Mouse (Mus musculus): ENCODE results near the gene Tubgcp6. TPM values are rescaled to one million over a fixed set of nuclear protein-coding genes. Genes with fewer than 3 reads are reported as not detected.

The Tubgcp6 gene
- polyA plus RNA-seq, 1 experiment from 2014 or later = 15.8 TPM

DNA sequence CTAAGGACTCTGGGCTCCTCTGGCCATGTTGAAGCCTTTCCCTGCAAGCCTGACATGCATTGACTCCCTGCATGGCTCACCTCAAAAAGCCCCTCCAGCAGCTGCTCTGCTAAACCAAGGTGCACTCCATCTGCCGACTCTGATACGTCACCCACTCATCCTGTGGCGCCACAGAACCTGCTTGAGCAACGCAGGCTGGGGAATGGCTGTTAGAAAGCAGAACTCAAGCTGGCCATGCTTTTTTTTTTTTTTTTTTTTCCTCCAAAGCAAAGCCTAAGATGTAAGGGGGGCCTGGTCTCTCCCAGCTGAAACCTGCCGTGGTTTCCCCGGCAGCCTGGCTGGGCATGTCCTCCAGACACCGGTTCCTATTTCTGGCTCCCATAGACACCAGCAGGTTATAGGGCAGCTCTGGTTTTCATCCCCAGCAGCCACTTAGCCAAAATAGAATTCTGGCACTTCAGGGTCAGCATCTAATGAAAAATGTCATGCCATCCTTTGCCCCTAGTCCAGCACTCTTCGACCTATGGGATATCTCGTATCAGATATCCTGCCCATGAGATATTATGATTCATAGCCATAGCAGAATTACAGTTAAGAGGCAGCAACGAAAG, 48.8 kb downstream of the Tubgcp6 start:
- 0 out of 2 replicates have a peak overlapping the region, but pooled peaks have one; percentile 93 for H3K27ac ChIP-seq (replicated peaks)

DNA sequence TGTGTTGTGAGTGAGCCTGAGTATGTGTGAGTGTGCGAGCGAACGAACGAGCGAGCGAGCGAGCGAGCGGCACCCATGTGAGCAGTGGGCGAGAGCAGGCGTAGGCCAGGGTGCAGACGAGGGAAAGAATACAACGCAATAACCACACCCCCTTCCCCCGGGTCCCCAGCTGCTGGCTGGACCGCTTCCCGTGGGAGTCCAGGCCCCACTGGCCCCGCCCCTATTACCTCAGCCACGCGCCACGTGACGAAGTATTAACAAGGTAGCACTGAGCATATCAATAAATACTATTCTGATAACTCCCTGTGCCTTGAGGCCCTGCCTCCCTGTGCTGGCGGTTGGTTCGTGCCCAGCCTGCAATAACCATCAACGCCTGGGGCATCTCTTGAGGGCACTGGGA, 52.3 kb downstream of the Tubgcp6 start:
- whole genome bisulfite sequencing = 71% methylated on average over 24 of the region's 24 CpGs
- H3K9me3 ChIP-seq = no peaks in the 10 kb centered on the region
- no peak overlapping the region for H3K4me3 ChIP-seq
- ATAC-seq (ENCODE audit: low read depth) = no peak
- peaks cover 22% of the 10 kb centered on the region for H3K4me1 ChIP-seq (replicated peaks)
- H3K27ac ChIP-seq (replicated peaks) = no peak overlapping the region
- H3K27me3 ChIP-seq = peaks cover 46% of the 10 kb centered on the region
- H3K9ac ChIP-seq = no peak overlapping the region
- H3K36me3 ChIP-seq = peaks cover 8% of the 10 kb centered on the region
- no peak overlapping the region for H3K4me2 ChIP-seq

More for the DNA sequence above, 48.8 kb downstream of the Tubgcp6 start:
- Histone ChIP-seq H3K27me3 (peaks cover 11% of the 10 kb centered on the region), H3K36me3 (no peaks in the 10 kb centered on the region; the same call in 1 of the 2 replicates), H3K4me1 (replicated peaks) (peaks cover 40% of the 10 kb centered on the region), H3K4me2 (no peak overlapping the region), H3K4me3 (no peak overlapping the region), H3K9ac (peak overlapping the region; percentile 97), H3K9me3 (no peaks in the 10 kb centered on the region)
- 84% methylated on average over 10 of the region's 10 CpGs for WGBS
- no peak for ATAC-seq (ENCODE audit: low read depth)

DNA sequence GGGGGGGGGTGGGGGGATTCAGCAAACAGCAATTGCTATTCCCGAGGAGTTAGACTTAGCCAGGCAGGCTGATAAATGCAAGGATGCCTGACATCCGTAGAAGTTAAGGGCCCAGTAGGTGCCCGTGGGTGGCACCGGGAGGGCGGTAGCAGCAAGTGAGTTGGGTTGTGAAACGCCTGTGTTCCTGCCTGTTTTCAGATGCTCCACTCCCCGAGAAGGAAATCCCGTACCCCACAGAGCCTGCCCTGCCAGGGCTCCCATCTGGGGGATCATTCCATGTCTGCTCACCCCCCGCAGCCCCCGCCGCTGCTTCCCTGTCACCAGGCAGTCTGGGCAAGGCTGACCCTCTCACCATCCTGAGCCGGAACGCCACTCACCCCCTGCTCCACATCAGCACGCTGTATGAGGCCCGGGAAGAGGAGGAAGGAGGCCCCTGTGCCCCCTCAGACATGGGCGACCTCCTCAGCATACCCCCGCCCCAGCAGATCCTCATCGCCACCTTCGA, 53.5 kb downstream of the Tubgcp6 start:
- H3K27me3 ChIP-seq = peaks cover 57% of the 10 kb centered on the region

DNA sequence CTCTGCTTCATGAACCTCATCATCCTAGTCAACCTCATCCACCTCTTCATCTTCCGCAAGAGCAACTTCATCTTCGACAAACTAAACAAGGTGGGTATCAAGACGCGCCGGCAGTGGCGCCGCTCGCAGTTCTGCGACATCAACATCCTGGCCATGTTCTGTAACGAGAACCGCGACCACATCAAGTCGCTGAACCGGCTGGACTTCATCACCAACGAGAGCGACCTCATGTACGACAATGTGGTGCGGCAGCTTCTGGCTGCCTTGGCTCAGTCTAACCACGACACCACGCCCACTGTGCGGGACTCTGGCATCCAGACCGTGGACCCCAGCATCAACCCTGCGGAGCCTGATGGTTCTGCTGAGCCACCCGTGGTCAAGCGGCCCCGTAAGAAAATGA, 54.7 kb downstream of the Tubgcp6 start:
- Histone ChIP-seq H3K36me3 (peaks cover 8% of the 10 kb centered on the region), H3K4me2 (no peak overlapping the region), H3K9me3 (no peaks in the 10 kb centered on the region), H3K27ac (replicated peaks) (no peak overlapping the region), H3K4me3 (no peak overlapping the region), H3K4me1 (replicated peaks) (0 out of 2 replicates have a peak, but pooled peaks cover 6% of the 10 kb centered on the region), H3K27me3 (peaks cover 62% of the 10 kb centered on the region), H3K9ac (no peak overlapping the region)
- no peak for ATAC-seq (ENCODE audit: low read depth)
- WGBS = 37% methylated on average over 26 of the region's 26 CpGs

More for the DNA sequence above, 53.5 kb downstream of the Tubgcp6 start:
- ATAC-seq (ENCODE audit: low read depth) = no peak
- peaks cover 8% of the 10 kb centered on the region for H3K36me3 ChIP-seq
- H3K9me3 ChIP-seq = no peaks in the 10 kb centered on the region
- H3K4me1 ChIP-seq (replicated peaks) = peaks cover 11% of the 10 kb centered on the region
- 81% methylated on average over 19 of the region's 19 CpGs for WGBS
- no peak overlapping the region for H3K27ac ChIP-seq (replicated peaks)
- no peak overlapping the region for H3K9ac ChIP-seq
- no peak overlapping the region for H3K4me2 ChIP-seq
- H3K4me3 ChIP-seq = no peak overlapping the region

DNA sequence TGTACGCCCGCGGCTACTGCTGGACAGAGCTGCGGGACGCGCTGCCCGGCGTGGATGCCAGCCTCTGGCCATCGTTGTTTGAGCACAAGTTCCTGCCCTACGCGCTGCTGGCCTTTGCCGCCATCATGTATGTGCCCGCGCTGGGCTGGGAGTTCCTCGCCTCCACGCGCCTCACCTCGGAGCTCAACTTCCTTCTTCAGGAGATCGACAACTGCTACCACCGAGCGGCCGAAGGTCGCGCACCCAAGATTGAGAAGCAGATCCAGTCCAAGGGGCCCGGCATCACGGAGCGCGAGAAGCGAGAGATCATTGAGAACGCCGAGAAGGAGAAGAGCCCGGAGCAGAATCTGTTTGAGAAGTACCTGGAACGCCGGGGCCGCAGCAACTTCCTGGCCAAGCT, 55.3 kb downstream of the Tubgcp6 start:
- Histone ChIP-seq H3K4me1 (replicated peaks) (0 out of 2 replicates have a peak, but pooled peaks cover 6% of the 10 kb centered on the region), H3K27me3 (peaks cover 69% of the 10 kb centered on the region), H3K4me2 (no peak overlapping the region), H3K4me3 (no peak overlapping the region), H3K27ac (replicated peaks) (no peak overlapping the region), H3K36me3 (peaks cover 8% of the 10 kb centered on the region), H3K9ac (no peak overlapping the region), H3K9me3 (no peaks in the 10 kb centered on the region)
- WGBS = 33% methylated on average over 35 of the region's 35 CpGs
- no peak for ATAC-seq (ENCODE audit: low read depth)

DNA sequence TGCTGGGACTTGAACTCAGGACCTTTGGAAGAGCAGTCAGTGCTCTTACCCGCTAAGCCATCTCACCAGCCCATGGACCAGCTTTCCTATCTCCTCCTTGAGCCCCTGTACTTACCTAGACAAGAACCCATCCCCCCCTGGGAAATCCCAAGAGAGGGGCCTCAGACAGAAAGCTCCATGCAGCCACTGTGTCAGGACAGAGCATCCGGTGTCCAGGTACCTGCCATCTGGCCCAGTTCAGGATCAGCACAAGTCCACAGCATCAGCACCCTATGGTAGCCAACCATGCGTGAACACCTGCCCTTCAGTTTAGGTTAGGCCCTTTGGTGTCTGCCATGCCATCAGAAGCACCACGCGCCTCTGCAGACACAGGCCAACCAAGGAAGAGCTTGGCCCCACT, 58.0 kb downstream of the Tubgcp6 start:
- ATAC-seq (ENCODE audit: low read depth) = no peak
- peaks cover 84% of the 10 kb centered on the region for H3K27me3 ChIP-seq
- 92% methylated on average over 5 of the region's 5 CpGs for WGBS

DNA sequence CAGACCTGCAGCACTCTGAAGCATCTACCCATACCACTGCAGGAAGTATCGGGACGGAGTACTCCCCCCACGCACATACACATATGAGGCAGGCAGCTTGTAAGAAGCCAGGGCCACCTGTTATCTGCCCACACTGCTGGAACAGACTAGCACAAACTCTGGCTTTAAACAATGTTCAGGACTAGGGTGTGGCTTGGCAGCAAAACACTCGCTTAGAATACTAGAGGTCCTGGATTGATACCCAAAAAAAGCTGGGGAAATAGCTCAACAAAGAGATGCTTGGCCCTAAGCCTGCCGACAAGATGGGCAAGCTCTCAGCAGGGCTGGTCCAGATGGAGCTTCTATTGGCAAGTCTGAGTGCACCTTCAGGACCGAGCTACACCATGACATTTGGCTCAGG, 59.4 kb downstream of the Tubgcp6 start:
- 67% methylated on average over 6 of the region's 6 CpGs for WGBS
- H3K27me3 ChIP-seq = peaks cover 78% of the 10 kb centered on the region
- no peak for ATAC-seq (ENCODE audit: low read depth)

More for the DNA sequence above, 58.0 kb downstream of the Tubgcp6 start:
- Histone ChIP-seq H3K9ac (no peak overlapping the region), H3K4me2 (no peak overlapping the region), H3K27ac (replicated peaks) (no peak overlapping the region), H3K4me3 (no peak overlapping the region), H3K9me3 (no peaks in the 10 kb centered on the region), H3K36me3 (peaks cover 8% of the 10 kb centered on the region), H3K4me1 (replicated peaks) (peaks cover 19% of the 10 kb centered on the region)

DNA sequence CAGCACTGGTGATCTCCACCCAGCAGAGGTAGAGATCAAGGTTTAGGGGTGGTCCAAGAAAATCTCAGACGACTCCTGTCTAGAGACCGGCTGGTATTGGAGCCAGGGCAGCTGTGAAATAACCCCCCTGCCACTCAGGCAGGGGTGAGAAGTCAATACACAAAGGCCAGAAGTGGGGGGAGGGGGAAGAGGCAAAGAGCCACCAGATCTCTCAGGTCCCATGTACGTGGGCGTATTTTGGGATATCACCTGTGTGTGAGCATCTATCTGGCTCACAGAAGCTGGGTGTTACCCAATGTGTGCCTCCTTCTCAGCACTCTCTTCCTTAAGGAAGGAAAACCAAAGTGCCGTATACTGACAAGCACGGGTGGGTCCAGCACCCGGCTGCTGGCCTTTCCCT, 59.9 kb downstream of the Tubgcp6 start:
- Histone ChIP-seq H3K27ac (replicated peaks) (no peak overlapping the region), H3K4me1 (replicated peaks) (peaks cover 27% of the 10 kb centered on the region), H3K4me3 (no peak overlapping the region), H3K9ac (no peak overlapping the region), H3K27me3 (peaks cover 78% of the 10 kb centered on the region), H3K4me2 (no peak overlapping the region), H3K36me3 (peaks cover 3% of the 10 kb centered on the region), H3K9me3 (no peaks in the 10 kb centered on the region)
- ATAC-seq (ENCODE audit: low read depth) = no peak
- 74% methylated on average over 7 of the region's 7 CpGs for WGBS

More for the DNA sequence above, 59.4 kb downstream of the Tubgcp6 start:
- Histone ChIP-seq H3K4me3 (no peak overlapping the region), H3K4me1 (replicated peaks) (peaks cover 28% of the 10 kb centered on the region), H3K36me3 (peaks cover 8% of the 10 kb centered on the region), H3K9ac (no peak overlapping the region), H3K9me3 (no peaks in the 10 kb centered on the region), H3K27ac (replicated peaks) (no peak overlapping the region), H3K4me2 (no peak overlapping the region)

DNA sequence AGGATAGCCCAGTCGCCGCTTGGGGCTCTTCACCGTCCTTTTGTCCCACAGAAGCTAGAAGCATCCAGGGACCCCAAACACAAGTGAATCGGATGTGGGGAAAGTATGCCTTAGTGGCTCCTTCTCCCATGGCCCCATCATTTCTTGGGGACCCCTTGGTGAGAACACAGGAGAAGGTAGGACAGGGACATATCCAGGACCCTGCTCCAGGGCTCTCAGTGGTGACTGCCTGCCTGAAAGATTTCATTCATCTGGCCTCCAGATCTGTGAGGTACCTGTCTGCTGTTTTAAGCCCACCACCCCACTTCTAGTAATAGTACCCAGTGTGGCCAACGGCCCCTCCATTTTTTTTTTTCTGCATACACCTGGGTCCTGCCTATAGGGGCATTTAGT, 60.4 kb downstream of the Tubgcp6 start:
- H3K27ac ChIP-seq (replicated peaks) = no peak overlapping the region
- 89% methylated on average over 5 of the region's 5 CpGs for WGBS
- no peak for ATAC-seq (ENCODE audit: low read depth)
- no peak overlapping the region for H3K4me3 ChIP-seq
- peaks cover 78% of the 10 kb centered on the region for H3K27me3 ChIP-seq
- H3K36me3 ChIP-seq = no peaks in the 10 kb centered on the region
- H3K9ac ChIP-seq = no peak overlapping the region
- no peaks in the 10 kb centered on the region for H3K9me3 ChIP-seq
- H3K4me1 ChIP-seq (replicated peaks) = peaks cover 22% of the 10 kb centered on the region
- H3K4me2 ChIP-seq = no peak overlapping the region

DNA sequence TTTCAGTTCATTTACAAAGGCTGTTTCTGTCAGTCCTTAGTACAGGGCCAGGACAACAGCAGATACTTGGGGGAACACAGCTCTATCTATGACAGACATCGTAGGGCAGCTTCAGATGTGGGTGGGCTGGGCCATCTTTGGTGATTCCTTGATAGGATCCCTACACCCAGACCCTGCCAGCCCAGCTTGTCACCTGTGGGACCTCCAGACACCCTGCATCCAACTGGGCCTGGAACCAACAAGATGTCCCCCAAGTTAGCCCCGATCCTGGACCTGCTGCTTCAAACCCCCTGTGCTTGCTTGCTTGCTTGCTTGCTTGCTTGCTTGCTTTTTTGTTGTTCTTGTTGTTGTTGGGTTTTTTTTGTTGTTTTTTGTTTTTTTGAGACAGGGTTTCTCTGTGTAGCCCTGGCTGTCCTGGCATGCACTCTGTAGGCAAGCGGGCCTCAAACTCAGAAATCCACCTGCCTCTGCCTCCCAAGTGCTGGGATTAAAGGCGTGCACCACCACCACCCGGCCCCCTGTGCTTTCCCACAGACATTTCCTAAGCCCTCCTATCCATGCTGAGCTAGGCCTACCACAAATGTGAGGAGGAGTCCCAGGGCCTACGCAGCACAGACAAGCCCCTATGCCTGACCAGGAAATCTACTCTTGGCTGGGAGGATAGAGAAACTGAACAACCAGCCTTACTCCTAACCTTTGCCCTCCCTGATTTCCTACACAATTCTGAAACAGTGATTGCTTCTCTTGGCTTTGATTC, 61.0 kb downstream of the Tubgcp6 start:
- ATAC-seq (ENCODE audit: low read depth) = no peak
- Histone ChIP-seq H3K27me3 (peaks cover 78% of the 10 kb centered on the region), H3K4me3 (no peak overlapping the region), H3K9me3 (no peaks in the 10 kb centered on the region), H3K4me1 (replicated peaks) (peaks cover 22% of the 10 kb centered on the region), H3K9ac (no peak overlapping the region), H3K27ac (replicated peaks) (no peak overlapping the region), H3K4me2 (no peak overlapping the region), H3K36me3 (no peaks in the 10 kb centered on the region)
- WGBS = 94% methylated on average over 6 of the region's 6 CpGs

DNA sequence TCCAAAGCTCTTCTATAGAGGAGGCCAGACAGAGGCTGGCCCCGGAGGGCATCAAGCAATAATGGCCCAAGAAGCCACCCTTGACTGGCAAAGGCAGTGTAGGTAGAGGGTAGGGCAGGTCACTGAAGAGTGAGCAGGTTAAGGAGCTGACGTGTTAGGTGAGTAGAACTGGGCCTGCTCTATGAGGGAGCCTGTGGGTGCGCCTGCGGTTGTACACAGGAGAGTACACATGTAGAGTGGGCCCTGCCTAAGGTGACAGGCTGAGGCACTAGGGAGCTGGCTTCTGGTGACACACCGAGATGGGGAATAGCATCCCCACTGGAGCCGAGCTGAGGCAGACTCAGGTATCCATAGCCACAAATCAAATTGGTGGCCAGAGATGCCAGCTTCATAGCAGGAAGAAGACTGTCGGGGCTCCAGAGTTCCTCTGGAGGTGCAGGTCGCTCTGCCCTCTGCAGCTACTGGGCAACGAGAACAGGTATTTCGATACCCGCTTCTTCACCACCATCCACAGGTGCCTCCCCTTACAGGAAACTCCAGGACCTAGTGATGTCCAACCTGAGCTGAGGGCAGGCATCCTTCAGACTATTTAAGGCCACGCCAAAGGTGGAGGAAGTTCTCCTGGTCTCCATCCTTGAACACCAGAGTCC, 62.0 kb downstream of the Tubgcp6 start:
- Histone ChIP-seq H3K9ac (peak overlapping the region; percentile 80), H3K4me3 (peak overlapping the region; percentile 65), H3K27me3 (peaks cover 72% of the 10 kb centered on the region), H3K9me3 (no peaks in the 10 kb centered on the region), H3K27ac (replicated peaks) (no peak overlapping the region), H3K4me2 (peak overlapping the region; percentile 86), H3K4me1 (replicated peaks) (peaks cover 22% of the 10 kb centered on the region), H3K36me3 (no peaks in the 10 kb centered on the region)
- ATAC-seq (ENCODE audit: low read depth) = peak; percentile 9; the same call in 1 of the 2 replicates
- WGBS = 88% methylated on average over 12 of the region's 12 CpGs

Data from neural tube, embryonic 13.5 days (tissue).